Mouse (Mus musculus) G1E (cell line): ENCODE results near the gene Olfr980.
"Not testable (repeated sequence)": the region's sequence is repeated elsewhere in the genome, so short reads cannot be mapped to it uniquely, and the experiment has no call there.

Experiments
- CTCF ChIP-seq: IDR thresholded peaks from 2 replicates; pipeline ENCODE4 v1.5.1; 2012; ENCODE audit warnings: low read depth, low read length, inconsistent platforms, mixed read lengths
- GATA1 ChIP-seq: IDR thresholded peaks from 2 replicates; pipeline ENCODE4 v1.6.1; 2012; ENCODE audit warnings: borderline replicate concordance, low read length, inconsistent platforms, mixed read lengths
- POLR2AphosphoS5 ChIP-seq: IDR thresholded peaks from 2 replicates; pipeline ENCODE4 v1.6.1; 2012; ENCODE audit warnings: low read depth, low read length, inconsistent platforms; ENCODE audit not compliant: insufficient replicate concordance
- TAL1 ChIP-seq: conservative IDR thresholded peaks from 2 replicates; pipeline ENCODE4 v1.6.1; 2012; ENCODE audit warnings: low read depth, low read length, inconsistent platforms, mixed read lengths

- TF ChIP-seq CTCF, GATA1, TAL1, POLR2AphosphoS5: not testable (repeated sequence)
These were observed 48.3 kb downstream of the Olfr980 start, which contains the start of gene Olfr976 for GRCm38 (mm10) chr9:39961033-39961432.
